Mouse (Mus musculus) inflammation-experienced regulatory T-cells, adult 6 months (primary cell): ENCODE data around the gene Prickle2. TPM values are rescaled to one million over a fixed set of nuclear protein-coding genes. Genes with fewer than 3 reads are reported as not detected.

Experiments used
- ATAC-seq: one replicate; pipeline ENCODE4 v1.8.0; 2017
- polyA plus RNA-seq, 3 experiments: library from polyadenylated mRNA; unstranded; fragments of 100-300 nt; shearing (Covaris generic); gene quantifications; one replicate each; pipeline ENCODE4 v1.2.1; 2017

Gene Prickle2
- polyA plus RNA-seq, 3 experiments from 2014 or later = not detected

DNA sequence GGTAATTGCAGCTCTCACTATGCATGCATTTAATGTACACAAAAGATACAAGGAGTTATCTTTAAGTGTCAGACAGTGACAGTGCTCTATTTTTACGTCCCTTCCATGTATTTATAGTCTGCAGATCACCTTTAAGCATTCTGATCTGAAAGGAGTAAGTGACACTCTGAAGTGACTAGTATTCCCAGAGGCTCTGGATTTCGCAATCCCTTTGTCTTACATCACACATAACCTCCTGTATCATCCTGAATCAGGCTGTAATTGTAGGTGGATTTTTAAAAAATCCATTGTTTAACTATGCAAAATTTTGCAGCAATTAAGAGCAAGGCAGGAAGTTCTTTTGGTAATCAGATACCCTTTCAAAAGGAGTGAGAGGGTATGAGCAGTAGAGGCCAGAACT, 196.2 kb downstream of the Prickle2 start:
- ATAC-seq = no peak

DNA sequence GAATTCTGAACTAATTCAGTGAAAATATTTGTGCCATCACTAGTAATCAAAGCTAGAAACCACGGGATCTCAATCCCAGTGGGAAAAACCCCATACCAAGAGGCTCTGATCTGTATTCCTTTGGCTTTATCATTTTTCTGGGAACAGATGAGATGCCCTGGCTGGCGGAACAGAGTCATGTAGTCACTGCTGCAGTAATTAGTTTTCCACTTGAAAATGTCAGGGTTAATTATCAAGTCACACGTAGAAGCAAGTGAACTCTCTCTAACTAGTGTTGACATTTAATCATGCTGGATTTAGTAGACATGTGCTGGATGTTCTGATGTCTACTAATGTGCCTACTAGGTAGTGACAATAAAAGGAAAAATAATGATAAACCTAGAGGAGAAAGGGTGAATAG, 199.7 kb downstream of the Prickle2 start:
- no peak for ATAC-seq

DNA sequence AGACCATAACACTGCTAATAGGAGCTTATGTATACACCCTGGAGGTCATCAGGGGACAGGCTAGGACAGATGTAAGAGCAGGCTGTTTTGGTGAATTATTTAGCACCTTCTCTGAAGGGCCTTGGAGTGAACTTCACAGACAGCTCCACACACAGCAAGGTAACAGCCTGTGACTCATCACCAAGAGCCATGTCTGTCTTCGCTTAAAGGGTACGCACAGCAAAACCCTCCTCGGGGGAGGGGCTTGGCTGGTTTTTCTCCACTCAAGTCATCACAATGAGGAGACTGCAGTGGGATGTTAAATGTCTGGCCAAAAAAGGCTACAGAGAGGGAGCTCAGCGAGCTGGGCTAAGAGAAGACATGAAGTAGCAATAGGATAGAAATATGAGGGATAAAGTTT, 206.5 kb downstream of the Prickle2 start:
- no peak for ATAC-seq

DNA sequence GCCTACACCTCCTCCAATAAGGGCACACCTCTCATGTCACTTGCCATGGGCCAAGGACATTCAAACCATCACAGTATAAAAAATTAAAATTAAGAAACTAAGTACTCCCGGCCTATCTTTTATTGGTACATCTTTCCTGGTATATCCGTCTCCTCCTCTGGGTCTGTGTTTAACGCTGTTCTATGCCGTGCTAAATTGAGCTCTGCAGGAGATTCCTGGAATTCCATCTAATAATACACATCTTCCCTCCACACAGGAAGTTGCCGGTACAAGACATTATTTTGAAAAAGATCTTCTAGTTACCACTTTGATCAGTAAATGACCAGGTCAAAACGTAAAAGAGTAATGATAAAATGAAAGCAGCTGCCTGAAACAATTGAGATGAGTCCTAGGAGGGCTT, 207.4 kb downstream of the Prickle2 start:
- no peak for ATAC-seq

DNA sequence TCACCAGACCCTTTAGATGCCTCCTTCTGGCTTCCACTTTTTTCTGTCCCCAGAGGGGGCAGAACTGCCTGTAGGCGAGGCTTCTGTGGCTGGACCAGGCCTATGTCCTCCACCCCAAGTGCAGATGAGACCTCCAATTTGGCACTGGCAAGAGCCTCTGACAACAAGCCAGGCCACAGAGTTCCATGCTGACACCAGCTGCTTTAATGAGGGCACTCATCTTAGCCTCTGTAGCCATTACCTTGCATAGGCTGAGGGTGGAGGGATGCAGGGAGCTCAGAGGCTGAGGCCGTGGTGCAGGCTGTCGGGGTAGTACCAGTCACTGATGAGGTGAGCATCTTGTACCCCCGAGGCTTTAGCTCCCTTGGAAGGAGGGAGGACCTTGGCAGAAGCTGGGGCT, 208.7 kb downstream of the Prickle2 start:
- ATAC-seq = no peak

DNA sequence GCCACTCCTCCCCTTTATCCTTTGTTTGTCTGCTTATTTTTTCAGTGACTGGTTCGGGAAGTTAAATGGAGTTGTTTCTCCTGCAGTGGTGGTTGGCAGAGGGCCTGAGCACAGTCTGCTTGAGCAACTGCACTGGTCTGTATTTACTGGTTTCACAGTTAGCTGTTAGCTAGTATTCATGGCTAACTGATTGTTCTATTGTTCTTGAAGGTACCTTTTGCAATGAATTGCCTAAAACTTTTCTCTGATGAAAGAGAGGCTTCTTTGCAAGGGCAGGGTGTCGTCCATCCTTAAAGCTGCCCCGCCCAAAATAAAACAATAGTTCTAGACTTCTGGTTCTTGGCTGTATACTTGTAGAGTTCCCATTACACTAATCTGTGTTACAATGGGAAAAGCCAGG, 210.5 kb downstream of the Prickle2 start:
- no peak for ATAC-seq

DNA sequence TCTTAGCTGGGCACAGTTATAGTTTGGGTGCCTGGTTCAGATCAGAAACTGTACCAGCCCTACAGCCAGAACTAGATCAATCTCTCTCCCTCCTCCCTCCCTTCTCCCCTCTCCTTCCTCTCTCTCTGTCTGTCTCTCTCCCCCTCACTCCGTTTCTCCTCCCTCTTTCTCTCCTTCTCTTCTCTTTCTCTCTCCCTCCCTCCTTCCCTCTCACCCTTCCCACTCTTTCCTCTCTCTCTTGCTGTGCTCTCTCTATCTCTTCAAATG, 224.3 kb downstream of the Prickle2 start:
- ATAC-seq = no peak

DNA sequence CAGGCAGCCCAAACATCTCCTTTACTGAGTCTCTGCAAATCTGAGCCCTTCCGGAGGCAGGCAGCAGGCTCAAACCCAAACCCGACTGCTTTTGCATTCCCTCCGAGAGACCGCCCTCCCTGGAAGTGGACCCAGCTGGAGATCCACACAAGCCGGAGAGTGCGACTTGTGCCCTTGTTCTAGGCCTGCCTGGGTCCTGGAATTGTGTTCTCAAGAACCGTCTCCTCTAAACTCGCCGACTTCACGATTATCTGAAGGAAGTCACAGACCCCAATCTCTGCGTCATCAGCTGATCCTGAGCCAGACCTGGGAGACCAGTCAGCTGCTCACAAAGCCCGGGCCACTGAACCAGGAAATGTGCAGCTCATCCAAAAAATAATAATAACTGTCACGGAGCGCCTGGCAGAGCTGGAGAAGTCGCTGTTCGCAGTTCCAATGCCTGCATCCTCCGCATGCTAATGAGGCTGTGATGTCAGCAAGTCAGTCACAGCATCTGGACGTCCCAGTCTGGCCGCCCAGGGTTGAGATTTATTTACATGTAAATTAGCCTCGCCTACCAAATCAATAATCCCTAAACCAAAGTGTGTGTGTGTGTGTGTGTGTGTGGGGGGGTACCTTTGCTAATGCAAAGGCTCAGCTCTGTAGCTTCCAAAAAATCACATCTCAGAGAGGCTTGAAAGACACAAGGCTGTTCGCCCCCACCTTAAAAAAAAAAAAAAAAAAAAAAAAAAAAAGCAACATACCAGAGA, 224.8 kb downstream of the Prickle2 start:
- ATAC-seq = no peak

DNA sequence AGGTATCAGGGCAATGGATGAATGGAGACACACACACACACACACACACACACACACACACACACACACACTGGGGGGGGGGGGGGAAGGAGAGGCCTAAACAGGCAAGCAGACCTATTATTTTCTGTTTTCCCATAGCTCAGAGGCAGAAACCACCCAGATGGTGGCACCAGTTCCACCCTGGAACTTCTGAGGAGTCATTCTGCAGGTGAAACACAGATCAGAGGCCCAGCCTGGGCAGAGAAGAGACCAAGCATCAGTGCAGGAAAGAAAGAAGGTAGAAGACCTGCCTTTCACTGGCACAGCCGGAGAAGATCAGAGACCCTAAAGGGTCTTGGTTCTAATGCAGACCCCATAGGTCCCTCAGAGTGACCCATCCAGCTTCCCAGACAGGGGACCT, 227.3 kb downstream of the Prickle2 start:
- no peak for ATAC-seq

DNA sequence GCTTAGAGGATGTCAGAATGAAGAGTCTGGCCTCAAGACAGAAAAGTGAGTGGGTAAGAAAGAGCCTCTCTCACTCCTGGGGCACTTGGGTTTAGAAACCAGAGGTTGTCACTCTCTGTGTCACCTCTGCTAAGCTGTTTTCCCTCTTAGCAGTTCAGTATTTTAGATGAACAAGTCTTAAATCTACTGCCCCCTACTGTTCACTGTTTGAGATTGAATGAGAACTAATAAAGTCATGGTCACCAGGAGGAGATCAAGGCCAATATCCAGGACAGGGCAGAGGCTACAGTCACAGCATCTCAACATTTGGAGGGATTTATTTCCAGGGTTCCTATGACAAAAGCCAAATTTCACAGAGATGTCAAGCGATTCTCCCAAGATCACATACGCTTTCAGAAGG, 228.3 kb downstream of the Prickle2 start:
- no peak for ATAC-seq

DNA sequence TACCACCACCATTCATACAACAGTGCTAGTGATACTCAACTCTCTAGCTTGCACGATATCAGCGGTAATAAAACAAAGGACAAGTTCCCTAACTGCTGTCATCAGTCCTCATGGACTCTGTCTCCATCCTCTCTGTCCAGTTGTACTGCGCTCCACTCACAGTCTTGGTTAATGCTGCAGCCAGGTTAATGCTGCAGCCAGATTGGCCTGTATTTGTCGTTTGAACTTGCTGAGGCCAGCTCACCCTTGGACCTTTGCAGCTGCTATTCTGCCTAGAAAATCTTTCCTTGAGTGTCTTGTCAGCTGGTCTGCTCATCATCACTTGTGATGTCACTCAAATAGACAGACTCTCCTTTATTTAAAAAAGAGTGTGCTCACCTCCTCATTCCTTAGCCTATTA, 236.5 kb downstream of the Prickle2 start:
- no peak for ATAC-seq

DNA sequence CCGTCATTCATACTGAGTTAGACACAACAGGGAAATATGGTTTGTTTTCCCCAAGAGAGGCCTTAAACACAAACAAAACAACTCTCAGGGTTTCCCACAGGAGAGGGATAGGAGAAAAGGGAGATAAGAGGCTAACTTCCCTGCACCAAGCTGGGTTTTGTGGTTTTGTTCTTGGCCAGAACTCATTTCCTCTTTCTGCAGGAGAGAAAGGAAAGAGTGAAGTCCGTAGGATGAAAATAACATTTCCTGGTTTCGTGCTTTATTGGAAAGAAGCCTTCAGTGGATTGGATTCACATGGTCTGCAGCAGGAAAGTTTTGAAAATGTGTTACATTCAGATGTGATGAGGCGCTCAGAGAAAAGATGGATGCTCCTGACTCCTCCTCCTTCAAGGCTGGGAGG, 237.1 kb downstream of the Prickle2 start:
- no peak for ATAC-seq

DNA sequence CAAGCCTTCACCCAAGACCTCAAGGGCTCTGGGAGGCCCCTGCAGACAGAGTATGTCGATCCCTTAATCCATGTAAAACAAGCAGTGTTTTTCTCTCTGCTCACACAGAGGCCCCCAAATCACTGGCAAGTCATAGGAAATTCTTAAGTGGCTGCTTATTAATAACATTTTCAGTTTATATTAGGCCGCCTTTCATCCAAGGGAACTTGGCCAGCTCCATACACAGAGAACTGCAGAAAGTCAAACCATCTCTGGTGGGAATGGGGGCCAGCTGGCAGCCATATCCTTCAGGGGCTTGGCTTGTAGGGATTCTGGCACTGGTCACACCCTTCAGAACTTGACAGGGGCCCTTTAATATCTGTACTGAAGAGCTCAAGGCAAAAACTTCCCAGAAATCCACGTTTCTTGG, 237.6 kb downstream of the Prickle2 start:
- no peak for ATAC-seq

DNA sequence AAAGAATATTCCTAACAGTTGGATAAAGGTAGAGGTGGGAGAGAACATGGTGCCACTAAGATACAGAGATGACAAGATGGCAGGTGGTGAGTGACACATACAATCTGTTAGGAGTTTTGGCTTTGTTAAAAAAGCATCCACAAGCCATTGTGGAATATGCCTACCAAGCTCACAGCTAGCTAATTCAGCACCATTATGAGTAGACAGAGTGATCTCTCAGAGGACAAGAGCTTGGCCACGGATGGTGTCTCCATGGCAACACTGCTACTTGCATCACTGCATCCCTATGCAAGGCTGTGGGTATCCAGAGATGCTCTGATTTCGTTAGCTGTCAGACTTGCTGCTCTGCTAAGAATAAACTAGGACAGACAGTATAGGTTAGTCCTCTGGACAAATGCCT, 238.6 kb downstream of the Prickle2 start:
- ATAC-seq = no peak

DNA sequence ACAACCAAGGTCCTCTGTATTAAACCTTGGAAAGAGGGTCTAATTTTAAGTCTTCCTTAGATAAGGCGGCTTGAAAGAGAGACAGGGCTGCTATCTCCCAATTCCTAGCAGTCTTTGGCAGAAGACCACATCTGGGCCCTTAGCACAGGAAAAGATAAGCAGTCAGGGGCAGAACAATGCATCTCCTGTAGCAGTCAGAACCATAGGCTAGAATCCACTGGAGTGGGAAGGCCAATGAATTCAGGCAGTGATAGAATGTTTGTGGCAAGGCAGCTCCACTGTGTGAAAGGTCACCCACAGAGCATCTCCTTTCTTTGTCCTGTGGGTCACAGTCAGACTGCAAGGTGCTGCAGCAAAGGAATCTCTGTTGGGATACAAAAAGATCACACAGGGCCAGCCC, 240.3 kb downstream of the Prickle2 start:
- no peak for ATAC-seq

DNA sequence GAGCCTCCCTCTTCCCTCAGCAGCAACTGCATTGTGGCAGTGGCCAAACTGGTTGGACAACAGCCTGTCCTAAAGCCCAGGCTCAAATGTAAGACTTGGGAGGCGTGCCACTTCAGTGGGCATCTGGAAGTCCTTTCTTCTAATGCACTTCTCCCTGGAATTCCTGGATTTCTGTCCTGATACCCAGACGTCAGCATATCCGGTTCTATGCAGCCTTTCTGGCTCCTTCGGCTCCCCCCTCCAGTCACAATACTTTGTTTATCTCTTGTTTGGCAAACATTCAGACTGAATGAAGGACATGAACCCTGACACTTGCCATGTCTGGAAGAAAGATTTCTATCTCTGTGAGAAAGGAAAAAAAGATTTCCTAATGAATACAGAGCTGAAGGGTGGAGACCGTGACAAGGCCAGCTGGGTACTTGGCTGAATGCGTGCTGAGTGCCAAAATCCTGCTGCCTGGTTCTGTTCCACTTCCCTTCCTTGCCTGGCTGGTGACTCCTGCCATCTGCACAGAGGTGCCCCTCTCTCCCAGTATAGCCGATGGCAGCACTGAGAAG, 241.1 kb downstream of the Prickle2 start:
- no peak for ATAC-seq

DNA sequence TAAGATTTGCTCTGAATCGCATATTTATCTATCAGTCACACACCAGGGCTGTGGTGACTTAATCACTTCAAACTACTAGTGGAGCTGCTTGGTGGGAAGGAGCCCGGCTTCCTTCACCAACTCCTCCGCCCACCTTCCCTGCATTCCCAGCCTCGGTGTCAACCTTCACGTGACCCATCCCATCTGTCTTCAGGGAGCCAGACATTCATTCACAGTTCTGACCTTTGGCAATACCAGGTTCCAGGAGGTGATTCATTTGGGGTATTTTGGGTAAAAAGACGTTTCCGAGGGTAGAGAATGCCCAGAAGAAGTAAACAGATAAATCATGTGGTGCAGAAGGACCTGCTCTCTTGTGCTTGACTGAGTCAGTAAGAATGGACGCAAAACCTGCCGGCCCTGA, 242.2 kb downstream of the Prickle2 start:
- ATAC-seq = no peak

DNA sequence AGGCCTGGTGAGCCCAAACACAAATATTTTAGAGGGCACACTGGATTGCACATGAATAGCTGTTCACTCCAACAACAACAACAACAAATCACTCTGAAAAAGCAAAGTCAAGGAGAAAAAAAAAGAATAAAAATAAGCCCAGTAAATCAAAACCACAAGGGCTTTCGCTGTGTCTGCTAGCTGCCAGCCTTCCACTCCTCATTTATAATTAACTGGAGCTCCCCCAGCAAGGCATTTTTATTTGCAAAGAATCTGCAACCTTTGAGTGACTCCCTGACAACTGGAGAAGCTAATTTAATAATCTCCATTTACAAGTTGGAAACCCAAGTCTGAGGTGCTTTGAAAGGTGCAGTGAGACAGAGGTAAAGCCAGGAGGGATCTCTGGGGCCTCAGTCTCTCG, 245.2 kb downstream of the Prickle2 start:
- ATAC-seq = no peak

DNA sequence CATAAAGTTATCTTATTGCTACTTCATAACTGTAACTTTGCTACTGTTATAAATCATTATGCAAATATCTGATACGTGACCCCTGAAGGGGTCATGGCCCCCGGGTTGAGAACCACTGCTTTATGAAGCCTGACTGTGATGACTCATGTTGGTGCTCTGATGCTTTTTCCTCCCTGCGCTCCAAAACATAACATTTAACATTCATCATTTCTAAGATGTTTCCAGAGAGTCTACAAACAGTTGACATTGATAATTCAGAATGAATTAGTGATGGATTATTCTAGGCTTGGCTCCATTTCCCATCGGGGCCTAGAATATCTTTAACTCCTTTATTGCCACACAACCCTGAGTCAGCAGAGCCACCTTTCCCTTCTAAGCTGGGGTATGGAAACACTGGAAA, 247.9 kb downstream of the Prickle2 start:
- no peak for ATAC-seq

DNA sequence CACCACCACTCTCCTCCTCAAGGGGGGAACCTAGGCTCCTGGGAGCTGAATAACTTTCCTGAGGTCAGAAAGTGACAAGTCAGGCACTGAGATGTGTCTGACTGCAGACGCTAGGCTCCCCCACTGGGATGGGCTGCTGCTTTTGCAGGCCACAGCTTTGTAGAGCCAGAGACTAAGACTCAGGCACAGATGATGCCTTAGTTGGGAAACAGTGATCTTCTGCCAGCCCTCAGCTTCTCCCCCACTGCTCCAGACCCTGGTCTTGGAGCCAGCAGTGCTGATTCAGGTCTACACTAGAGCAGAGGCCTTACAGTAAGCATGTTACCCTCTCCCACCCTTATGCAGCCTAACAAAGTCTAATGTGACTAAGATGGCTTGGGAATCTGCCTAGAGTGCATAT, 254.5 kb downstream of the Prickle2 start:
- ATAC-seq = no peak

DNA sequence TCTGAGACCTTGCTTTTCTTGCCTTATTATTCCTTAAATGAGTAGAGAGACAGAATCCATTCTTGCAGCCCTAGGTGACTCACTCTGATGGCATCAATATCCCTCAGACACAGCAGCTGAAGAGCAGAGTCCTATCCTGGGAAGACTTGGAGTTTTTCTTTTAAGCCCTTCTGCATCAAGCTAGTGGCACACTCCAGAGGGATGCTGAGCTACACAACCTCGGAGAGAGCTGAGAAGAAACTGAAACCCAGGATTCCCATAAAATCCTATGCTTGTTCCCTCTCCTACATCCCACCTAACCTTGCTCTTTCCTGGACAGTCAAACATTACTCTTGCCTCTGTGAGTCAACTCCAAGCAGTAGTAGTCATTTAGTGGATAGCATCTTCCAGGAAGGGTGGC, 256.0 kb downstream of the Prickle2 start:
- ATAC-seq = no peak

DNA sequence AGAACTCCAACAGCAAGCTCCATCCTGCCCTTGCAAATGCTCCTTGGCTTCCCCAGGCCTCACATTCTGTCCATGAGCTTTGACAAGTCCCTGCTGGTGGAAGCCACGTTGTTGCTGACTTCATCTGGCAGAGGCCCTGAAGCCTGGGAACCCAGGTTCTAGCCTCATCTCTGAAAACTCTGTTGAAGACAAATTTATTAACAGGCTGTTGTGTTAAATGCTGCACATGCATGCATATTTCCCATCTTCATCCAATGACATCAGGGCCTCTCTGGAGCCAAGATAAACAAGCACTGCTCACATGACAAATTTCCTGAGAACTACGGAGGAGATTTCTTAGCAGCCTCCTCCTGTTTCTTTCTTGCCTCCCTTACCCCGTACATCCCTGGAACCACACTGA, 259.3 kb downstream of the Prickle2 start:
- ATAC-seq = no peak

DNA sequence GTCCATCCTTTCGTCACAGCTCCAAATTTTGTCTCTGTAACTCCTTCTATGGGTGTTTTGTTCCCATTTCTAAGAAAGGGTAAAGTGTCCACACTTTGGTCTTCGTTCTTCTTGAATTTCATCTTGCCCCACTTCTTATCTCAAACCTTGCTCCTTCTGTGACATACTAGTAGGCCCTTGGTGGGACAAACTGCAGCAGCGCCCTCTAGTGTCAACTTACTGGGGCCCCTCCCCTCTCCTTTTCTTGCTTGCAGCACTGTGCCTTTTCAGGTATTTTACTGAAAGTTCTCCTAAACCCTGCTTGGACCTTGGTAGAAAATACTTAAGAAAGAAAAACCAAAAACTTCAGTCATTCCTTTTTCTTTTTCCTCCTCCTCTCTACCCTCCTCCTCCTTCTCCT, 264.8 kb downstream of the Prickle2 start:
- no peak for ATAC-seq

DNA sequence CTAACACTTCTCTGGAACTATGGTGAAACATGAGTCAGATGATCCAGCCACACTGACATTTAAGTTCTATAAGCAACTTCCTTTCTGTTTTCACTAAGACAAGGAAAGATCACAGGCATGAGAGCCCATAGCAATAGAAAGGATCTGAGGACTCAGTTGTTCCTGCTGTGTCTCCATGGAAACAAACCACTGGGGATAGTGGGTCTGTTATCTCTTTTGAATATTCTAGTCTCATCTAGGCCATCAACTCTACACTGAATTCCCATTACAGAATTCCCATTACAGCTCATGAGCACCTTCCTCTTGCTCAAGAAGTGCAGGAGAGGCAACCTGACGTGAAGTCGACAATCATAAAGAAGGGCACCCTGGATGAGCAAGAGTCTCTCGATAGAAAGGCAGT, 265.7 kb downstream of the Prickle2 start:
- no peak for ATAC-seq

DNA sequence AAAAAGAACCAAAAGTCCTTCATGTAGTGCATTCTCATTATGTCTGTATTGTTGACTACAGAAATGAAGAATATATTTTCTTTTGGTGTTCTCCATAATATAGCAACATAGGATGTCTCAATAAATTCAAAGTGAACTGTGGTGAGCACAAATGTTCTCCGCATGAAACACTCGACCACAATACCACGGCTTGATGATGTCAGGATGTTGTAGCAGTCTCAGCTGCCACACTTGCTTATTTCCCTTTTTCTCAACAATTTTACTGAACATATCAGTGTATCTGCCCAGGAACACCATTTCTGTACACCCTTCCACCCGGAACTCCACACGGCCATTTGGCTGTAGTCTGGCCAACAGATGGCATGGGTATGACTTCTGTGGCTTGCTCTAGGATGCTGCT, 273.8 kb downstream of the Prickle2 start:
- ATAC-seq = no peak
